Mouse (Mus musculus): ENCODE measurements around the gene Fam72a.

Fam72a gene

DNA sequence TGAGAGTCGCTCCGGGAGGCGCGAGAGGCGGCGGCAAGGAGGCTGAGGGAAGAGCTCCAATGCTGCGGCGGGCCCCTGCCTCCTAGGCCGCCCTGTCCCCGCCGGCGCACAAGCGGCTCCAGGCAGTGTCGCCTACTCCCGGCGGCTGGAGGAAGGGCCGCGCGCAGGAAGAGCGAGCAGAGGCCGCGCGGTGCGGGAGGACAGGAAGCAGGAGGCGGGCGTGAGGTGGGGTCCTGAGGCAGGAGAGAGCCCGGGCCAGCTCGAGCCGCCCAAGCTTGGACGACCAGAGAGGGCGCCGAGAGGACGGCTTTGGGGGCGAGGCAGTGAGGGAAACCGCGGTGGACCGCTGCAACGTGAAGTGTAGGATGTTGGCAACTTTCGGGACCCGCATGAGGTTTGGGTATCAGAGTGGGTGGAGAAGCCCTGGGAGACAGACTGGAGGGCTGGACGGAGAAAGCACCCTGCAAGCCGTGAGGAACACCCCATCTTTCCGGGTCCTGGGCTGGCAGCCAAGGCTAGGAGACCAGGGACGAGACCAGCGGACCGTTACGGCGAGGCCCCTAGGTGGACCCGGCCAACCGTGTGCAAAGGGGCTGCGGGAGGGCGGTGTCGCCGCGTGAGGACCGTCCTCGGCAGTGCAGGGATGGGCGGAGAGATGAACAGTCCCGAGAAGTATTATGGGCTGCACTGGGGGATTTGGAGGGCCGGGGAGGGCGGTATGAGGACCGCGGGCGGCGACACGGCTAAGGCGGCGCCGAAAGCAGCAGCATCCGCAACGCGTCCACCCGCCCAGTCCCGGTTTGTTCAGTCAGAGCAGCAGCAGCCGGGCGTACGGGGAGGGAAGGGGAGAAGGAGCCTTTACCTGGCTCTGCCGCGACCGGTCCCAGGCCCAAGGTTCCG, 1.1 kb upstream of the Fam72a start:
- peak; percentile 81 for DNase-seq (ENCODE audit: low spot score)

DNA sequence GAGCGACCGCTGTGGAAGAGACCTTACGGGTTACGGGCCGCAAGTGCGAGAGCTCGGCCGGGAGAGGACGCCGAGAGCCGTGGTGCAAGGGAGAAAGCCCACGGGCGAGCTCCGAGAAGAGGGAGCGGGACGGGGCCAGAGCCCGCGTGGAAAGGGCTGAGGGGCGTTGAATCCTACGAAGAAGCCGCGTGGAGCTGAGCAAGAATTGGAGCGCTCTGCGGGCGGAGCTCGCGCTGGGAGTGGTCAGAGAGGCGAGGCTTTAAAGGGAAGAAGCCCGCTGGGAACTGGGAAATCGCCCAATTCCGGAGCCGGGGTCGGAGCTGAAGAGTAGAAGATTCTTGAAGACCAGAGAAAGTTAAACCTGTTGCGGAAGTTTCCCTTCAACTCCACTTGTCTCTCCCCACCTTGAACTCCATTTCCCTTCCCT, 391 bp downstream of the Fam72a start:
- DNase-seq (ENCODE audit: low spot score) = peak; percentile 69

DNA sequence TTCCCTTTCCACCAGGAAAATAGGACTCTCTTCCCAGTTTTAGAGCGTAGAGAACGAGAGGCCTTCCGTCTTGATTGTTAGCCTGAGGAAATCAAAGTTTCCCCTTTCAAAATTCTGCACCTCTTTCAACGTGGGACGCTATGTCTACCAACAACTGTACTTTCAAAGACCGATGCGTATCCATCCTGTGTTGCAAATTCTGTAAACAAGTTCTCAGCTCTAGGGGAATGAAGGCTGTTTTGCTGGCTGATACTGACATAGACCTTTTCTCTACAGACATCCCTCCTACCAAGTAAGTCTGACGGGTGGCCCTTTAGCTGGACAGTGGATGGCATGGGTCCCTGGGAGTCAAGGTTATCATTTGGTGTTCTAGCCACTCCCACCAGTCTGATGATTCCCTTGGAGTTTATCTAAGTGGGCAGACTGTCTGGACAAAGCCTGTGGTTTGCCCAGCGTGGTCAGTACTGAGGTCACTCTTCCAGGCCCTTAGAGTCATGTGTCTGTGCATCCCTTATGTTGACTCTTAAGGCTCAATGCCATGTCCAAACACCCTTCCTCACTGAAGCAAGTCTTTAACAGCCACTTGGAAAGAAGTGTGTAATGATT, 961 bp downstream of the Fam72a start:
- peak; percentile 52 for DNase-seq (ENCODE audit: low spot score)

DNA sequence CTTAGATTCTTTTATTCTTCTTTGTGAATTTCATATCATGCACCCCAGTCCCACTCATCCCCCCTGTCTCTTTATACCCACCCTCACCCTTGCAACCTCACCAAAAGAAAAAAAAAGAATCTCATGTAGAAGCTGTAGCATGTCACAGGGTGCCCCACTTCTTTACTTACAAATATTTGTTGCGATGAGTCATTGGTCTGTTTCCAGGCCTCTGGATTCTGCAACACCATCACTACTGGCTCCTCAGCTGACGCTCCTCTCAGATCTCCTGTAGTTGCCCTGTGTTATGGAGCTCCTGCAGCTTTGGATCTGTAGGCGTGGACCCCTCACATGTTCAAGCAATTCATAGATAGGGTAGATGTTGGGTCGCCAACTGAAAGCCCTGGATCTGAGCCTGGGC, 12.1 kb downstream of the Fam72a start:
- no peak for DNase-seq (ENCODE audit: low spot score)

DNA sequence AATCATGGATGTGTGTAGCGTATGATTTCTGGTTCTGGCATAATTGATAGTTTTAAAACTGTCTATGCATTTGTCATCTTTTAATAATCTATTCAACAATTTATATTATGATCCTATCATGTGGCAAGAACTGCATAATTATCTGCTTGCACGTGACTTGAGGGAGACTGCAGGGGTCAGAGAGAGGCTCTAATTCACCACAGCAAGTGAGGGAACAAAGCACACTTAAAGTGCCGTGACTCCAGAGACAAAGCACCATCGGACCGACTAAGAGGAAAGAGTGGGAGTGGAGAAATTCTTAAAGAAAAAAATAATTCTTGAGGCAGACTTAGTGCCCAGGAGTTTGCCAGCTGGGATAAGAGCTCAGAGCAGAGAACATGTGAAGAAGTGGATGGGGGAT, 13.1 kb downstream of the Fam72a start:
- DNase-seq (ENCODE audit: low spot score) = peak; percentile 41

DNA sequence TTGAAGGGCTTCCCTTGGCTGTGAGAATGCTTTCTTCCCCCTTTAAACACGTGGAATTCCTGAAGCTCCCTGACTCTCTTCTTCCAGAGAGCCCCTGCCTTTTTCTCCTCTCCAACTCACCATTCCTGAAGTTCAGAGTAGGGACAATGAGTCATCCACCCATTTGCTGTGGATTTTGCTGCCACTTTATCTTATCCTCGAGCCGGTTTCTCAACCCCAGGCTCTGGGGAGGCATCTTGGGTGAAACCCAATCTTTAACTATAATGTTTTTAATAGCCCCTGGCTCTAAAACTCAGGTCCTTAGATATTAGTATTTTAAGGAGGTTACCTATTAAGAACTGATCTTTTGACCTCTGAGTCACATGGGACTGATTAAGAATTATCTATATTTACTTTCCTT, 13.7 kb downstream of the Fam72a start:
- no peak for DNase-seq (ENCODE audit: low spot score)

DNA sequence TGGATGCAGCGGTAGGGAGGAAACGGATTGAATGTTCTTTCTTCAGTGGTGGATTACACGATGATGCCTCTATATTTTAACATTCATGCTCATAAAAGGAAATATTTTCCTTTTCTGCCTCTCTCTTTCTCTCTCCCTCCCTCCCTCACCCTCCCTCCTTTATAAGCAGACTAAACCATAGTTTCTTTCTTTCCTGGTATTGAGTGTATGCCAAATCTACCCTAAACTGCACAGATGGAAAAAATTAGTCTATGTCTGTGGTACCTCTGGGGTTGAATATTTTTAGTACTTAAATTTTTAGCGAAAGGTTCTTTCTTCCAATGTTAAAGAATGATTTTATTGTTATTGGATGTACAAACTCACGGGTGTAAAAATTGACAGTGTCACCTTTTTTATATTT, 14.2 kb downstream of the Fam72a start:
- no peak for DNase-seq (ENCODE audit: low spot score)

DNA sequence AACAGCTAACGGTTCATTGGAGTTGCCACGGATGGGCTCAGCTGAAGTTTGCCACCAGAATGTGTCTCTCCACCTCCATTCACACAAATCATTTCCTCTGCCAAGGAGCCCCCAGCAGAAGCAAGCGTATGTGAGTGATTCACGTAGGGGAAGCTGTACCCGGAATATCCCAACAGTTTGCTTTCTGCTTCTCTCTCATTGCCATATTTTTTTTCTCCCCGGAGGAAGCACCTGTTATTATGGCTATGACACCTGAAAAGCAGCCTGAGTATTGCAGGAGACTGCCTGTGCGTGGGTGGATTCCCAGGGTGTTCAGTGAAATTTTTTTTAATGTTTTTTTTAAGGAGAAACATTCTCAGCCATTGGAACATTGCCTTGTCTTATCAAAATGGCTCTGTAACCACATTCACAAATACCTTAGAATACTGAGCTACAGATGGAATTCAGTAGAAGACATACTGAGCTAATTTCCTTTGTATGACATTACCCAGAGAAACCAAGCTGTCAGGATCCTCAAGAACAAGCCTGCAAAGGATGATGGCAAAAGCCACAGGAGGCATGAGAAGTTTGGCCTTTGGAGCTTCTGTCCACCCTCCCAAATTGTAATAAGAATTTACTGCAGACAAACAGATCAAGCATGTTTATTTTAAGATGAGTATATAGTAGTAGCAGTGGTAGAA, 16.3 kb downstream of the Fam72a start:
- DNase-seq (ENCODE audit: low spot score) = no peak

DNA sequence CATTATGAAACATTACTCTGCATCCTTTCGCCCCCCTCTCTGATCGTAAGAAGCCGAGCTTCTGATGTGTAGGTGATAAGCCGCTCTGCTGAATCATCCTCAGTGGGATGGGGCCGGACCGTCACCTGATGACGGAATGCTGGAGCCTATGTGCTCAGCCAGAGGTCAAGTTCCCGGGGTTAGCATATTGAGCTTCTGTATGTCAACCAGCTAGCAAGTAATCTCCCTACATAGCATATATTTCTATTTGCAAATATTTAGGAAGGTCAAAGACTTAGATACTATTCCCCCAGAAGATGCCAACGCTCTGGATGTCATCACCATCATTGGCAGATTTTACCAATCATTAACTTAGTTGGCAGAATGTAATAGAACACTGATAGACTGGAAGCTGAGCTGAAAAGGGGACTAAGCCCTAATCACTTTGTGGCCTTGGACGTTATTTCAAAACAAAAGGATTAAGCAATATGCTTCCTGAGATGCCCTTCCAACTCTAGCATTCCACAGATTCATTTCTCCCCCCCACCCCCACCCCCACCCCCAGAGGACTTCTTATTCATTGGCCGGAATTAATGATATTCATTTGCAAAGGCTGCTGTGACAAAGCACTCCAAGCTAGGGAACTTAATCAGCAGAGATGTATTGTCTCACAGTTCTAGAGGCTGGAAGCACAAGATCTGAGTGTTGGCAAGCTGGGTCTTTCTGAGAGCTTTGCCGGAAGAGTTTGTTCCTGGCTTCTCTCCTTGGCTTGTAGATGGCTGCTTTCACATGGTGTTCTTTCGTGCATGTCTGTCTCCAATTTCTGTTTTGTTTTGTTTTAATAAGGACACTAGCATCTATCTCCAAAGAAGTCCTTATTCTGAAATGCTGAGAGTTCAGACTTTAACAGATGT, 19.3 kb downstream of the Fam72a start:
- DNase-seq (ENCODE audit: low spot score) = no peak

DNA sequence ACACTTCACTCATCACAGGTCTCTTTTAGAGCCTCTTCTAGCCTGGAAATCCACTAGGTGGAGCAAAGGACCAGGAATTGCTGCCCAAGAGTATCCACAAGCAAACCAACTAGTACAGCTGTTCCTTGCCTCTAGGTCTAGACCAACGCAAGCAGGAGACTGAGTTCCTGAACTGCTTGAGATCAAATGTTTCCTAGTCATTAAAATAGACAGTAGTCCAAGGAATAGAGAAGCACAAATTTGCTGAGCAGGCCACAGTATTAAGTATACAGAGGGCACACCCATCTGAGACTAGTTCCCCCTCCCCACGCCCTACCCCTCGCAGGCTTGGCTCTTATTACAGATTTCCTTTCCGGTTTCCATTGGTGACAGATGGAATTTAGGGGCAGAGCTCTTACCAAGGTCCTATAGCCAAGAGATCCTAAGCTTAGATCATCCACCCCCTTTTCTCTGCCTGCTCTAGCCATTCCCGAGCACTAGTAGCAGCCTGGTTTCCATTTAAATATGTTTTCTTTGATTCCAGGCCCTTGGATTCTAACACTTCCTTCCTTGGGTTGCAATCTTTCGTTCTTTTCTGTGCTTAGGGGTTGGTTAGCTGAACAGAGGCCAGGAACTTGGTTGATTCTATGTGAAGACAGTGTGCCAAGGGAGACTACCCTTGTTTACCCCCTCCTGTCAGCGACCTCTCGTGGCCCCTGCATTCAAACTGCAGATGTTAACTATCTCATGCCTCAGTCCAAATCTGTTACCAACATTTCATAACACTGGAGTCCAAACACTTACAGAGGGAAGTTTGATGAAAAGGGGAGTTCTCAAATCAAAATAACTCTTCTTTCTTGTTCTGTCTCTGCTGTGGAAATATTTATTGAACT, 21.0 kb downstream of the Fam72a start:
- peak; percentile 65 for DNase-seq (ENCODE audit: low spot score)

DNA sequence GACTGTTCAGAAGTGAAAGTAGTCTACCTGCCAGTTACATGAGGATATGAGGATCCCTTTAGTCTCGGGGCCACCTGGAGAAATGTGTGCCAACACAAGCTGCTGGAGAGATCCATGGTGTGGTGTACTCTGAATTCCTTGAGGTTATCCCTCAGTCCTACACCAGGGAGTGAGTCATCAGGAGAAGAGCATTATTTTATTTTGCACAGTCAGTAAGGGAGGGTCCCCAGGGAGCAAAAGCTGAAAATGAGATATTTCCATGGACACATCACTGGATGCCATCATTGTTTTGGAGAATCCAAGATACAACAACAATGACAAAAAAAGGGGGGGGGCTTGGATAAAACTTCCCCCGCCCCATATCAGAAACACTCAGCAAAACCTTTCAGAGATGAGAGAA, 24.3 kb downstream of the Fam72a start:
- DNase-seq (ENCODE audit: low spot score) = no peak

DNA sequence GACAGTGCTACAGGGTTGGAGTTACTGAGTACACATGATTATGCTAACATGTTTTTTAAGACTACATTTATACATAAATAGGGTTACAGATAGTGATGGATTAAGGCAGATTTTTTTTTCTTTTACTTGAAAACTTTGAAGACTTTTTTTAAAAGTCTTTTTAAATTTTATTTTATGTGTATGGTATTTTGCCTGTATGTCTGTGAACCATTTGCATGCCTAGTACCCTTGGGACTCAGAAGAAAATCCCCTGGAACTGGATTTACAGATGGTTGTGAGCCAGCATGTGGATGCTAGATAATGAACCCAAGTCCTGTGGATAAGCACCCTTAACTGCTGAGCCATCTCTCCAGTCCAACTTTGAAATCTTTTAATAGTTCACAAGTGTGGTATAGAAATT, 25.7 kb downstream of the Fam72a start:
- DNase-seq (ENCODE audit: low spot score) = no peak

DNA sequence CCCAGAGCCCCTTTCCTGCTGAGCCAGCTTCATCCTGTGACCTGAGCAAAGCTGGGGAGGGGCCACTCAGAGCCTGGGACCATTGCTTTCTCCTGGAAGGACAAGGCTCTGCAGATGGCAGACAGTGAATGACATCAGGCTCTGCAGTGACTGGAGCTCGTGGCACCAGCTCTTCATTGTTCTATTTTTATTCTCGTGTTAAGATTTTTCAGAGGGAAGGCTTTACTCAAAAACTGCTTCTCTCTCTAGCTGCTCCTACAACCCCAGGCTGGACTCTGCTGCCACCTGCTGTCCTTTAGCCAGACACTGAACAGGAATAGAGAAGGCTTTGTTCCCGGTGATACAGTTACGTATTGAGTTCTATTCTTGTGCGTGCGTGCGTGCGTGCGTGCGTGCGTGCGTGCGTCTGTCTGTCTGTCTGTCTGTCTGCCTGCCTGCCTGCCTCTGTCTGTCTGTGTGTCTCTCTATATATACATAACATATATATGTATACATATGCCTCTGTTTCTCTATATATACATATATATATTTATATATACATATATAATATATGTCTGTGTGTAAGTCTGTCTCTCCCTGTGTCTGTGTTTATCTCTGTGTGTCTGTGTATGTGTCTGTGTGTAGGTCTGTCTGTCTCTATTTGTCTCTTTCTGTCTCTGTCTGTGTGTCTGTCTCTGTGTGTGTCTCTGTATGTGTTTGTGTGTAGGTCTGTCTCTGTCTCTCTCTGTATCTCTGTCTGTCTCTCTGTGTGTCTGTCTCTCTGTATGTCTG, 27.5 kb downstream of the Fam72a start:
- DNase-seq (ENCODE audit: low spot score) = peak; percentile 92

DNA sequence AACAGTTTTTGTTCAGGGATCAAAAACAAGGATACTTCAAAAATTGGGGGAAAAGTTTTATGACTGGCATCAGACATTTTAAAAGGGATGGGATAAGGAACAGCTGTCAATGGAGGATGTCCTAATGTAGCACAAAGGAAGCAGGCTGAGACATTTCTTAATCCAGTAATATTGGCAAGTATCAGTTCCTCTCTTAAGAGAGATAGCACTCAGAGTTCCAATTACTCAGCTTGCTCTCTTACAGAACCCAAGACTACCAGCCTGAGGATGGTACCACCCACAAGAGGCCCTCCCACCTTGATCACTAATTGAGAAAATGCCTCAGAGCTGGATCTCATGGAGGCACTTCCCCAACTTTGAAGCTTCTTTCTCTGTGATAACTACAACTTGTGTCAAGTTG, 32.8 kb downstream of the Fam72a start:
- no peak for DNase-seq (ENCODE audit: low spot score)

DNA sequence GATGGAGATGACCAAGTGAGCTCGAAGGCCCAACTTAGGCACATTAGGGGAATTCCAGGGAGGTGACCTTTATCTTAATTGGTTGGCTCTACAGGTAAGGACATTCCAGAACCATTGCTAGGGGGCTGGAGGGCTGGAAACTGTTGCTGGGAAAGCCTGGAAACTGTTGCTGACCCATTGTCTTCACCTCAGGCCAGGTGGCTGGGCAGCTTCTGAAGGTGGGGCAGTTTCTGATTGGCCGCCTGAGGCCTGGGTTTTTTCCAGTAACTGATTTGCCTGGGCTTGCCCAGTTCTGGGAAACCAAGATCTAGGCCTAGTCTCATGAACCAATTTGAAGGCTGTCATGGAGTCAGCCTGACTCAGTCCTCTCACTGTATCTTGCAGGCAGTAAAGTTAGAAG, 34.4 kb downstream of the Fam72a start:
- DNase-seq (ENCODE audit: low spot score) = no peak

DNA sequence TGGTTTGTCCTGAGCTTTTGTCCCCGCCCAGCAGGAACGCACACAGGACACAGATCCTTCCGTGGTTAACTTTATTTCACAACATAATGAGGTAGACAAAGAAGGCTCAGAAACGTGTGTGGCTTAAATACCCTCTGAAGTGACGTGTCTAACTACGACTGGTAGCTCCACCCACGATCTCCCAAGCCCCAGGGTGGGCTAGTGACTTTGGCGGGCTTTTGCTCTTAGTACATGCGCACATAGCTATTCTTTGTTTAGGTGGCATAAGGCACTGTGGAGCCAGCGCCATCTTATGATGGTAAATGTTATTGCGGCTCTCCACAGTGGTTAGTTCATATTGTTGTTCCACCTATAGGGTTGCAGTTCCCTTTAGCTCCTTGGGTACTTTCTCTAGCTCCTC, 38.4 kb downstream of the Fam72a start:
- DNase-seq (ENCODE audit: low spot score) = peak; percentile 42

DNA sequence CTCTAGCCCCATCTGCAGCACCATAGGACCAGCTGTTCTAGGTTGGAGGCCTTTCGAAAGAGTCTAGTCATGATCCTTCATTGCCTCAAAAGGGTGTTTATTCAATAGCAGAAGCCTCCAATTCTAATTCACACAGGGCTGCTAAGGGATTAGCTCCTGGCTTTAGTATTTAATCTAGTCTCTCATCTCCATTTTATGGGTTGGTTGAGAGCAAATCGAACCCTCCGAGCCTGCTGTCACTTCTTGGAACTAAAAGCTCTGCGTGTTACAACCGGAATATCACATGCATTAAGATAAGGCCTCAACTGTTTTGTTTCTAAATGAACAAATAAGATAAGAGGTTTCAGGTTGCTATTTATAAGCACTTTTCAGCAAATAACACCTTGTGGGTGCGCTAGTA, 42.0 kb downstream of the Fam72a start:
- no peak for DNase-seq (ENCODE audit: low spot score)

DNA sequence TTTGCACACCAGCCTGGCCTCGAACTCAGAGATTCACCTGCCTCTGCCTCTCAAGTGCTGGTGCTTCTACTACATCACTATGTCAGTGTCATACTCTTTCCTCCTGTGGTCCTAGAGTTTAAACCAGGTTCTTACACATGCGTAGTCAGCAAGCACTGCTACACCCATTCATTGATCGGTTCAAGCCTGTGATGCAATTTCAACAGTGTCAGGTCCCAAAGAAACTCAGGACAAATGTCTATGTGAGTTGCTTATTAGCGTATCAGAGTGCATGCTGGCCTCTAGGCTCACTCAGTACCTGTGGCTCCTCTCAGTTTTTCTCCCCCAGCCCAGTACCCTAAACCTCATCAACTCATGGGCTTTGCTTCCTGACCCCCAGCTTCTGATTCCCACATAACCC, 42.7 kb downstream of the Fam72a start:
- no peak for DNase-seq (ENCODE audit: low spot score)

DNA sequence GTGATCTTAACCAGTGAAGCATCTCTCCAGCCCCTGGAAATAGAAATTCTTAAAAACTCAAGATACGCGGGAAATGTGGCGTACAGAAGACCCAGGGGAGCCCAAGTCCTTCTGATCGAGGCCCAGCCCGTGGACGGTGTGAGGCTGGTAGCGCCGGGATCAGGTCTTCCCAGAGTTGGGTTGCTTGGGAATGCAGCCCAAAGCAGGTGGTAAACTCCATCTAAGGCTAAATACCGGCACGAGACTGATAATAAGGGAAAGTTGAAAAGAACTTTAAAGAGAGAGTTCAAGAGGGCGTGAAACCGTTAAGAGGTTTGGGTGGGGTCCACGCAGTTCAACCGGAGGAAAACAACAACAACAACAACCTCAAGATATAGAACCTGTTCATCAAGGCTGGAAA, 46.0 kb downstream of the Fam72a start:
- peak; percentile 64 for DNase-seq (ENCODE audit: low spot score)

DNA sequence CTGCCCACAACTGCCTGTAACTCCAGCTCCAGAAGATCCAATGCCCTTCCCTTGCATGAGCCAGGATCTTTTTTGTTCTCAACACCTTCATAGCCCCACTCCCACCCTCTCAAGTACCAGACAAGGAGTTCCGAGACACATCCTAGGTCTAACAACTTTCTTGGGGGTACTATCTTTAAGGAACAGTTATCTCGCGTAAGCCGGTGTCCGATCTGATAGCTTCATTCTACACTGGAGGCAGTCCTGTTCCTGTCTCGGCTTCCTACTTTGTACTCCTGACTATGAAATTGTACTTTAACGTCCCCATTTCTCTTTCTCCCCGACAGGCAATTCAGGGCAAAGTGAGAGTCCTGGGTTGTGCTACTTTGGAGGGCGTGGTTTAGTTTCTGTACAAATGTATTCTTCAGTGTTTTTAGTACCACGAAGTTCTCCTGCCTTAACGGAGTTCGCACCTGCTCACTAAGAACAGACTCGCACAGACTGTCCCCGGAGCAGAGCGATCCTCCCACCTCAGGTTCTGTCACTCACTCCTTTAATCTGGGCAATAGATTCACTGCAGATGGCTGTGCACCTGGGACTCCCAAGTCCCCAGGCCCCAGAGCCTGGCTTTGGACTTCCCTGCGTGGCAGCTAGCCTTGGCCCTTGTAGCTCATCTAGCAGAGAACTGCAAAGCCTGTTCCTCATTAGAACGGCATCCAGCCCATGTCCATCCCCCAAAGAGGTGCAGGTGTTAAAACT, 51.4 kb downstream of the Fam72a start:
- no peak for DNase-seq (ENCODE audit: low spot score)
